Mouse (Mus musculus) stomach, embryonic 14.5 days (tissue): ENCODE measurements around the gene Sgo2a. TPM values are rescaled to one million over a fixed set of nuclear protein-coding genes. Genes with fewer than 3 reads are reported as not detected.

ENCODE experiments used
- ATAC-seq: fragments of 200-750 bp; cut with Nextera tagmentation; 2 replicates; pipeline ENCODE4 v1.8.0; 2017; ENCODE audit warnings: low read depth, moderate TSS enrichment; ENCODE audit not compliant: insufficient number of reproducible peaks, insufficient read depth, low FRiP score
- H3K27ac ChIP-seq: fragments of 300-500 bp; sonication (generic); 2 replicates; pipeline ENCODE4 v1.5.1; 2014; ENCODE audit warnings: mild to moderate bottlenecking, low read length, moderate library complexity, mixed read lengths
- H3K27me3 ChIP-seq: fragments of 300-500 bp; sonication (generic); 2 replicates; pipeline ENCODE4 v1.6.1; 2014; ENCODE audit warnings: low read length, control low read depth, mixed read lengths; ENCODE audit not compliant: control insufficient read depth, insufficient read depth
- H3K36me3 ChIP-seq: fragments of 300-500 bp; sonication (generic); 2 replicates; pipeline ENCODE4 v1.6.1; 2014; ENCODE audit warnings: mild to moderate bottlenecking, control low read depth, low read length, moderate library complexity, mixed read lengths; ENCODE audit not compliant: control insufficient read depth, insufficient read depth
- H3K4me1 ChIP-seq: fragments of 300-500 bp; sonication (generic); 2 replicates; pipeline ENCODE4 v1.6.1; 2014; ENCODE audit warnings: low read length, control low read depth, mixed read lengths; ENCODE audit not compliant: control insufficient read depth, insufficient read depth
- H3K4me2 ChIP-seq: fragments of 300-500 bp; sonication (generic); replicated peaks from 2 replicates; pipeline ENCODE4 v1.6.1; 2014; ENCODE audit warnings: low read depth, low read length, control low read depth
- H3K4me3 ChIP-seq: fragments of 300-500 bp; sonication (generic); 2 replicates; pipeline ENCODE4 v1.5.1; 2014; ENCODE audit warnings: low read depth, low read length, control low read depth
- H3K9ac ChIP-seq: fragments of 300-500 bp; sonication (generic); replicated peaks from 2 replicates; pipeline ENCODE4 v1.6.1; 2014; ENCODE audit warnings: low read depth, mild to moderate bottlenecking, control low read depth, low read length, moderate library complexity, mixed read lengths
- H3K9me3 ChIP-seq: fragments of 300-500 bp; sonication (generic); 2 replicates; pipeline ENCODE4 v1.6.1; 2016; ENCODE audit warnings: low read depth, low read length, control low read depth; ENCODE audit not compliant: control insufficient read depth
- WGBS: fragments of 180-500 bp; shearing (Covaris S2); extraction: QIAGEN DNeasy Blood & Tissue Kit; methylation state at CpG from one replicate; pipeline ENCODE4 v1.1.7; 2014; 5-methylcytosine and 5-hydroxymethylcytosine counted together
- polyA plus RNA-seq: library from polyadenylated mRNA; unstranded; fragments of >200 nt; fragmentation: Nextera tagmentation; extraction: Ambion mirVana; gene quantifications from 2 replicates; pipeline ENCODE4 v1.2.1, GENCODE M21; 2014

The Sgo2a gene
- polyA plus RNA-seq, 1 experiment from 2014 or later = 20.4 TPM

- WGBS = 76% methylated on average over 3 of the region's 3 CpGs
Measured at GRCm38 (mm10) chr1:58046721-58047290, 51.0 kb downstream of the Sgo2a start.

GRCm38 (mm10) chr1:58049126-58049525, 53.4 kb downstream of the Sgo2a start:
- no peaks in the 10 kb centered on the region for H3K4me1 ChIP-seq
- 90% methylated on average over 5 of the region's 5 CpGs for WGBS
- no peak overlapping the region for H3K4me2 ChIP-seq
- H3K36me3 ChIP-seq = no peaks in the 10 kb centered on the region
- no peaks in the 10 kb centered on the region for H3K9me3 ChIP-seq
- no peak overlapping the region for H3K9ac ChIP-seq
- no peak for ATAC-seq
- H3K27me3 ChIP-seq = no peaks in the 10 kb centered on the region
- no peak overlapping the region for H3K4me3 ChIP-seq
- no peak overlapping the region for H3K27ac ChIP-seq

More at GRCm38 (mm10) chr1:58046721-58047290, 51.0 kb downstream of the Sgo2a start:
- Histone ChIP-seq H3K27me3 (no peaks in the 10 kb centered on the region), H3K4me2 (no peak overlapping the region), H3K27ac (no peak overlapping the region), H3K9ac (no peak overlapping the region), H3K4me3 (no peak overlapping the region), H3K36me3 (no peaks in the 10 kb centered on the region), H3K9me3 (no peaks in the 10 kb centered on the region), H3K4me1 (no peaks in the 10 kb centered on the region)
- no peak for ATAC-seq

GRCm38 (mm10) chr1:58055598-58055997, 59.8 kb downstream of the Sgo2a start:
- Histone ChIP-seq H3K4me1 (no peaks in the 10 kb centered on the region), H3K27ac (no peak overlapping the region), H3K36me3 (no peaks in the 10 kb centered on the region), H3K27me3 (no peaks in the 10 kb centered on the region), H3K4me3 (no peak overlapping the region), H3K9ac (no peak overlapping the region), H3K9me3 (no peaks in the 10 kb centered on the region), H3K4me2 (no peak overlapping the region)
- WGBS = 84% methylated on average over 11 of the region's 11 CpGs
- no peak for ATAC-seq

- Histone ChIP-seq H3K27ac (no peak overlapping the region), H3K4me3 (no peak overlapping the region), H3K9me3 (no peaks in the 10 kb centered on the region), H3K27me3 (no peaks in the 10 kb centered on the region), H3K4me1 (no peaks in the 10 kb centered on the region), H3K36me3 (no peaks in the 10 kb centered on the region), H3K9ac (no peak overlapping the region), H3K4me2 (no peak overlapping the region)
- WGBS = 65% methylated on average over 13 of the region's 13 CpGs
- peak; percentile 61; the same call in 1 of the 2 replicates for ATAC-seq
Measured at GRCm38 (mm10) chr1:58056074-58056807, 60.5 kb downstream of the Sgo2a start.

- Histone ChIP-seq H3K4me1 (no peaks in the 10 kb centered on the region), H3K36me3 (no peaks in the 10 kb centered on the region), H3K4me2 (no peak overlapping the region), H3K9me3 (no peaks in the 10 kb centered on the region), H3K9ac (no peak overlapping the region), H3K27ac (no peak overlapping the region), H3K4me3 (no peak overlapping the region), H3K27me3 (no peaks in the 10 kb centered on the region)
- WGBS = 59% methylated on average over 11 of the region's 11 CpGs
- no peak for ATAC-seq
Measured at GRCm38 (mm10) chr1:58056939-58057338, 61.2 kb downstream of the Sgo2a start.

GRCm38 (mm10) chr1:58058846-58059245, 63.1 kb downstream of the Sgo2a start:
- no peaks in the 10 kb centered on the region for H3K36me3 ChIP-seq

GRCm38 (mm10) chr1:58062131-58062530, 66.4 kb downstream of the Sgo2a start:
- H3K4me3 ChIP-seq = no peak overlapping the region

More at GRCm38 (mm10) chr1:58058846-58059245, 63.1 kb downstream of the Sgo2a start:
- Histone ChIP-seq H3K27me3 (no peaks in the 10 kb centered on the region), H3K4me2 (no peak overlapping the region), H3K4me1 (no peaks in the 10 kb centered on the region), H3K4me3 (no peak overlapping the region), H3K9ac (no peak overlapping the region), H3K9me3 (no peaks in the 10 kb centered on the region), H3K27ac (no peak overlapping the region)
- no peak for ATAC-seq
- 87% methylated on average over 4 of the region's 4 CpGs for WGBS

GRCm38 (mm10) chr1:58065151-58065550, 69.4 kb downstream of the Sgo2a start:
- Histone ChIP-seq H3K4me1 (no peaks in the 10 kb centered on the region), H3K4me3 (no peak overlapping the region), H3K9ac (no peak overlapping the region), H3K27ac (no peak overlapping the region), H3K36me3 (no peaks in the 10 kb centered on the region), H3K4me2 (no peak overlapping the region), H3K27me3 (no peaks in the 10 kb centered on the region), H3K9me3 (no peaks in the 10 kb centered on the region)
- no peak for ATAC-seq
- WGBS = 92% methylated on average over 5 of the region's 5 CpGs

More at GRCm38 (mm10) chr1:58062131-58062530, 66.4 kb downstream of the Sgo2a start:
- 89% methylated on average over 7 of the region's 7 CpGs for WGBS
- no peaks in the 10 kb centered on the region for H3K27me3 ChIP-seq
- H3K4me1 ChIP-seq = no peaks in the 10 kb centered on the region
- no peaks in the 10 kb centered on the region for H3K9me3 ChIP-seq
- H3K27ac ChIP-seq = no peak overlapping the region
- ATAC-seq = no peak
- H3K4me2 ChIP-seq = no peak overlapping the region
- no peak overlapping the region for H3K9ac ChIP-seq
- H3K36me3 ChIP-seq = no peaks in the 10 kb centered on the region
